Mouse (Mus musculus): ENCODE results near the gene Espl1.

Gene Espl1

GRCm38 (mm10) chr15:102295633-102296367 is at the start of gene Espl1:
Gene Espl1 (plus strand): TSS chr15:102296266.
- peak; percentile 89 for DNase-seq (ENCODE audit: low spot score)

- peak; percentile 89 for DNase-seq (ENCODE audit: low spot score)
Observed at GRCm38 (mm10) chr15:102246866-102247251, 49.2 kb upstream of the Espl1 start.

GRCm38 (mm10) chr15:102247252-102248130 is 48.6 kb upstream of the Espl1 start:
- DNase-seq (ENCODE audit: low spot score): peak; percentile 68

- DNase-seq (ENCODE audit: low spot score): no peak
Observed at GRCm38 (mm10) chr15:102248131-102248811, 47.8 kb upstream of the Espl1 start.

- no peak for DNase-seq (ENCODE audit: low spot score)
Observed at GRCm38 (mm10) chr15:102248812-102249191, 47.3 kb upstream of the Espl1 start.

GRCm38 (mm10) chr15:102249251-102249691 is 46.8 kb upstream of the Espl1 start:
- DNase-seq (ENCODE audit: low spot score): no peak

- no peak for DNase-seq (ENCODE audit: low spot score)
Observed at GRCm38 (mm10) chr15:102249967-102250366, 46.1 kb upstream of the Espl1 start.

- no peak for DNase-seq (ENCODE audit: low spot score)
Observed at GRCm38 (mm10) chr15:102250521-102250920, 45.5 kb upstream of the Espl1 start.

GRCm38 (mm10) chr15:102255547-102256255 is 40.4 kb upstream of the Espl1 start:
- DNase-seq (ENCODE audit: low spot score): no peak

GRCm38 (mm10) chr15:102256431-102257201 is 39.5 kb upstream of the Espl1 start:
- no peak for DNase-seq (ENCODE audit: low spot score)

GRCm38 (mm10) chr15:102257202-102258075 is 38.6 kb upstream of the Espl1 start, which contains the start of gene Rarg:
Gene Rarg (minus strand): TSS chr15:102257517.
- DNase-seq (ENCODE audit: low spot score): no peak

GRCm38 (mm10) chr15:102258076-102258470 is 38.0 kb upstream of the Espl1 start:
- no peak for DNase-seq (ENCODE audit: low spot score)

GRCm38 (mm10) chr15:102258581-102259253 is 37.3 kb upstream of the Espl1 start:
- no peak for DNase-seq (ENCODE audit: low spot score)

GRCm38 (mm10) chr15:102262582-102262981 is 33.5 kb upstream of the Espl1 start:
- no peak for DNase-seq (ENCODE audit: low spot score)

- DNase-seq (ENCODE audit: low spot score): no peak
Observed at GRCm38 (mm10) chr15:102263037-102263436, 33.0 kb upstream of the Espl1 start.

GRCm38 (mm10) chr15:102265548-102265947 is 30.5 kb upstream of the Espl1 start:
- DNase-seq (ENCODE audit: low spot score): no peak

- DNase-seq (ENCODE audit: low spot score): no peak
Observed at GRCm38 (mm10) chr15:102270274-102270960, 25.6 kb upstream of the Espl1 start, which contains the start of gene Gm9918. Gene Gm9918 (plus strand): TSS chr15:102270563.

GRCm38 (mm10) chr15:102271441-102271840 is 24.6 kb upstream of the Espl1 start:
- no peak for DNase-seq (ENCODE audit: low spot score)

Measured in ovary, postnatal 14 days (tissue).